Mouse (Mus musculus) lung, postnatal 0 days (tissue): ENCODE measurements around the gene Gm10377. TPM values are rescaled to one million over a fixed set of nuclear protein-coding genes. Genes with fewer than 3 reads are reported as not detected.
"Not testable (repeated sequence)": the region's sequence is repeated elsewhere in the genome, so short reads cannot be mapped to it uniquely, and the experiment has no call there.

Source experiments
- ATAC-seq: fragments of 200-750 bp; cut with Nextera tagmentation; 2 replicates; pipeline ENCODE4 v1.8.0; 2017; ENCODE audit warnings: moderate library complexity
- DNase-seq: peaks from one replicate; pipeline ENCODE4 v3.0.0-alpha.2; 2016; ENCODE audit warnings: low spot score
- H3K27ac ChIP-seq: fragments of 300-500 bp; sonication (generic); 2 replicates; pipeline ENCODE4 v1.5.1; 2014; ENCODE audit warnings: antibody characterized with exemption, mild to moderate bottlenecking, low read length, mixed read lengths
- H3K27me3 ChIP-seq: fragments of 300-500 bp; sonication (generic); replicated peaks from 2 replicates; pipeline ENCODE4 v1.6.1; 2014; ENCODE audit warnings: low read length, mixed read lengths; ENCODE audit not compliant: insufficient read depth
- H3K36me3 ChIP-seq: fragments of 300-500 bp; sonication (generic); 2 replicates; pipeline ENCODE4 v1.6.1; 2014; ENCODE audit warnings: low read length, mixed read lengths; ENCODE audit not compliant: insufficient read depth
- H3K4me1 ChIP-seq: fragments of 300-500 bp; sonication (generic); 2 replicates; pipeline ENCODE4 v1.6.1; 2014; ENCODE audit warnings: antibody characterized with exemption, low read depth, low read length, mixed read lengths; ENCODE audit not compliant: insufficient read depth
- H3K4me2 ChIP-seq: fragments of 300-500 bp; sonication (generic); replicated peaks from 2 replicates; pipeline ENCODE4 v1.6.1; 2014; ENCODE audit warnings: low read depth, mild to moderate bottlenecking, low read length, moderate library complexity, mixed read lengths
- H3K4me3 ChIP-seq: fragments of 300-500 bp; sonication (generic); 2 replicates; pipeline ENCODE4 v1.5.1; 2014; ENCODE audit warnings: low read depth, low read length
- H3K9ac ChIP-seq: fragments of 300-500 bp; sonication (generic); replicated peaks from 2 replicates; pipeline ENCODE4 v1.6.1; 2014; ENCODE audit warnings: low read depth, mild to moderate bottlenecking
- H3K9me3 ChIP-seq: fragments of 300-500 bp; sonication (generic); 2 replicates; pipeline ENCODE4 v1.6.1; 2016; ENCODE audit warnings: low read length, mixed read lengths
- WGBS: fragments of 180-500 bp; shearing (Covaris S2); extraction: QIAGEN DNeasy Blood & Tissue Kit; methylation state at CpG from one replicate; pipeline ENCODE4 v1.1.7; 2014; 5-methylcytosine and 5-hydroxymethylcytosine counted together
- polyA plus RNA-seq: library from polyadenylated mRNA; unstranded; fragments of >200 nt; fragmentation: Nextera tagmentation; extraction: Ambion mirVana; gene quantifications from 2 replicates; pipeline ENCODE4 v1.2.1, GENCODE M21; 2015

Gene Gm10377
- not detected in 2 replicates for polyA plus RNA-seq

- not testable (repeated sequence) for H3K27me3 ChIP-seq, H3K4me1 ChIP-seq, H3K9ac ChIP-seq, H3K4me2 ChIP-seq, ATAC-seq, DNase-seq, H3K4me3 ChIP-seq, H3K9me3 ChIP-seq, H3K36me3 ChIP-seq, H3K27ac ChIP-seq
Observed at GRCm38 (mm10) chr14:42797887-42798286, at the start of gene Gm10377. Gm10377 (minus strand) TSS chr14:42797987.

DNA sequence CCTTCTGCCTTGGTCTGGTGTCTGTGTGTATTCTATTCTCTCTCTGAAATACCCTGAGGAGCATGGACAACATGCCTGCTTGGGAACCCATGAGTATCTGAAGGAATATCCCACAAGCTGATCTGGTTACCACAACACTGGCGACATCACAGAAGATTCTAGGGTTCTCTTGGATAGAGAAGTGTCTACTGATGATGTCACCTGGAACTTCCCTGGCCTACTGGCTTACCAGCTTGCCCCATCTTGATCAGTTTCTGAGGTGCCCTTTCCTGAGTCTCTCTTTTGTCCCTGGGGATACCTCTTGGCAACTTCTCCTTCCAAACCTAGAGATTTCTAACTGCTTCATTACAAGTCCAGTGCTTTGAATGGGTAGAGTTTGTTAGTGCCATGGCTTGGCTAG, 29.1 kb downstream of the Gm10377 start, which contains the start of gene Gm3015:
Gene Gm3015, minus strand, starts transcription at position 101 of the 400 bp plus-strand sequence.
- not testable (repeated sequence) for H3K9ac ChIP-seq, ATAC-seq, H3K4me2 ChIP-seq, DNase-seq, H3K27ac ChIP-seq, H3K9me3 ChIP-seq, H3K27me3 ChIP-seq, H3K4me1 ChIP-seq, H3K36me3 ChIP-seq, H3K4me3 ChIP-seq
- WGBS, result no CpG with 5 or more reads among the region's 1 CpGs

Other genes starting within 250 kb of the Gm10377 start
- gene Gm17124, start 198.1 kb downstream of the Gm10377 start, polyA plus RNA-seq, result not detected in 2 replicates
- not detected in 2 replicates for gene Gm3633, start 156.1 kb downstream of the Gm10377 start, polyA plus RNA-seq
- not detected in 2 replicates for gene Gm10378, start 142.0 kb downstream of the Gm10377 start, polyA plus RNA-seq
- not detected in 2 replicates for gene Gm3015, start 29.2 kb downstream of the Gm10377 start, polyA plus RNA-seq
- gene Gm21977, start 55.5 kb upstream of the Gm10377 start, polyA plus RNA-seq, result not detected in 2 replicates
- not detected in 2 replicates for gene Gm8082, start 195.6 kb upstream of the Gm10377 start, polyA plus RNA-seq
- not detected in 2 replicates for gene Gm10376, start 217.6 kb upstream of the Gm10377 start, polyA plus RNA-seq